8 mouse cellular contexts compared by ENCODE assay signal in the genomic region with DNA sequence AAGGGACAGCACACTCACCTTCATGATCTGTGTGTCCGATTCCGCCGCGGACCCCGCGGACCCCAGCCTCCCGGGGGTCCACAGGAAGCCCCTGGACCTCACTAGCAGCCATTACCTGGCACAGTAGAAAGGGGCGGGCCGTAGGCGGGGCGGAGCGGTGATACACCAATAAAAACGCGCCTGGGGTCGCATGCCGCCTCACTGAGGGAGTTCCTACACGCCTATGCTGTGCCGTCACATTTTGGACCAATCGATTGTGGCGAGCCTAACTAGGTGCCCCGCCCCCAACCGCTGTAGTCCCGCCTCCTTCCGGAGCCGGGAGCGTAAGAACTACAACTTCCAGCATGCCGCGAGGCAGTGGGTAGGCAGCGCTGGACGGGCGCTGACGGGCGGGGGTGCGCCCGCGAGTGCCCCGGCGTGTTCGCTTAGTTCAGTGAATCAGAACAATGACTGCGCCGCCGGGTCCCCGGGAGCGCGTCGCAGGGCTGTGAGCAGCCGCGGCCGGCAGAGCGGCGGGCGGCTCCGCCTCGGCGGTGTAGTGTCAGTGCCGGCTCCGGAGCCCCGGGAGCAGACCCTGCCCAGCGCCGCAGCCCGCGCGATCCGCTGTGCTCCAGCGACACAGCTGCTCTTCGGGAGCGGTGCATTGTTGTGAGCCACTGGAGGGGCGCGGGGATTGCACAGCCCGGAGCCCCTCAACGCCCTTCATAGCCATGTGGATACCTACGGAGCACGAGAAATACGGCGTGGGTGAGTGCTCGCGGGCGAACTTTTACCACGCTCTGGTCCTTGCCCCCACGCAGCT. TPM values are rescaled to one million over a fixed set of nuclear protein-coding genes. Genes with fewer than 3 reads are reported as not detected.
DNase-seq lines count a peak whose midpoint lies in the region; ATAC-seq and TF ChIP-seq lines count a peak whose summit lies in the region.

Gene Zfp277, minus strand, starts transcription at position 255 of the 802 bp plus-strand sequence.
Gene Dock4, plus strand, starts transcription at position 305 of the 802 bp plus-strand sequence.

- peaks cover 21% of the 10 kb centered on the region for H3K4me1 ChIP-seq in erythroblast, embryonic 14.5 days (ENCODE audit: control insufficient read depth)
- peaks cover 4% of the 10 kb centered on the region for H3K4me1 ChIP-seq in heart, embryonic 11.5 days (ENCODE audit: control insufficient read depth, insufficient read depth, low read length)
- peaks cover 36% of the 10 kb centered on the region for H3K4me1 ChIP-seq in kidney, embryonic 16.5 days (ENCODE audit: insufficient read depth, low read length)
- H3K4me1 ChIP-seq in liver, adult 2 months (ENCODE audit: control insufficient read depth, insufficient read depth, low read length): peaks cover 4% of the 10 kb centered on the region

- H3K4me3 ChIP-seq in C2C12 (ENCODE audit: insufficient read depth, poor library complexity, severe bottlenecking) (peak within 1 kb of the TSS; percentile 87), myocyte (peak within 1 kb of the TSS; percentile 67)
- peak within 1 kb of the TSS; percentile 80 for H3K4me3 ChIP-seq in erythroblast, embryonic 14.5 days (replicated peaks)
- peak within 1 kb of the TSS; percentile 91 for H3K4me3 ChIP-seq in heart, embryonic 11.5 days (ENCODE audit: low read depth, low read length)
- peak within 1 kb of the TSS; percentile 93 for H3K4me3 ChIP-seq in kidney, embryonic 16.5 days (ENCODE audit: low read length)
- peak within 1 kb of the TSS; percentile 90 for H3K4me3 ChIP-seq in liver, adult 2 months (ENCODE audit: insufficient read depth, low read depth, low read length)

- under 1% methylated on average over 78 of the region's 80 CpGs for WGBS in heart, embryonic 11.5 days (ENCODE audit: insufficient replicate concordance)
- under 1% methylated on average over 79 of the region's 80 CpGs for WGBS in kidney, embryonic 16.5 days
- under 1% methylated on average over 80 of the region's 80 CpGs for WGBS in liver, adult 2 months

- H3K36me3 ChIP-seq in C2C12 (ENCODE audit: control insufficient read depth, insufficient read depth) (no peaks in the 10 kb centered on the region), myocyte (ENCODE audit: control insufficient read depth, insufficient read depth) (no peaks in the 10 kb centered on the region)
- H3K36me3 ChIP-seq in erythroblast, embryonic 14.5 days (ENCODE audit: control insufficient read depth): no peaks in the 10 kb centered on the region
- no peaks in the 10 kb centered on the region for H3K36me3 ChIP-seq in heart, embryonic 11.5 days (ENCODE audit: control insufficient read depth, insufficient read depth, low read length)
- H3K36me3 ChIP-seq in kidney, embryonic 16.5 days (ENCODE audit: insufficient read depth, low read length): no peaks in the 10 kb centered on the region
- no peaks in the 10 kb centered on the region for H3K36me3 ChIP-seq in liver, adult 2 months (ENCODE audit: control insufficient read depth, insufficient read depth, low read length)
- H3K36me3 ChIP-seq in splenic B cell, adult 2 months (ENCODE audit: control insufficient read depth, insufficient read depth, low read length, poor library complexity, severe bottlenecking): no peaks in the 10 kb centered on the region

- H3K79me3 ChIP-seq in C2C12 (ENCODE audit: low read depth): peaks cover 2% of the 10 kb centered on the region

- ATAC-seq in heart, embryonic 11.5 days (replicated peaks; ENCODE audit: insufficient number of reproducible peaks, low FRiP score, low TSS enrichment): peak; percentile 99
- ATAC-seq in kidney, embryonic 16.5 days (ENCODE audit: low FRiP score, low TSS enrichment): peak; percentile 99

- H3ac ChIP-seq in C2C12 (ENCODE audit: control insufficient read depth, insufficient read length, low read depth) (peak within 1 kb of the TSS; percentile 93), myocyte (ENCODE audit: control insufficient read depth, insufficient read length) (peak within 1 kb of the TSS; percentile 47)

- no peak for TF ChIP-seq CTCF in C2C12 (IDR thresholded peaks at IDR 0.05; ENCODE audit: control insufficient read depth, insufficient read depth, insufficient read length)
- no peak for TF ChIP-seq CTCF in brain, embryonic 14.5 days (IDR thresholded peaks at IDR 0.05; ENCODE audit: borderline replicate concordance, extremely low read depth, insufficient read depth, insufficient read length)
- 0 out of 2 replicates have a peak, but pooled peaks have one; percentile 3 for TF ChIP-seq CTCF in liver, adult 2 months (IDR thresholded peaks at IDR 0.05; ENCODE audit: low read depth, low read length)

- peak; percentile 100 for DNase-seq in brain, embryonic 14.5 days (ENCODE audit: low read depth)
- peak; percentile 96 for DNase-seq in liver, adult 2 months (ENCODE audit: extremely low read depth, low read depth, low spot score)
- peak; percentile 99 for DNase-seq in splenic B cell, adult 2 months (ENCODE audit: low read depth, low spot score)

- peaks cover 6% of the 10 kb centered on the region; the same call in 1 of the 2 replicates for H3K9me3 ChIP-seq in erythroblast, embryonic 14.5 days (ENCODE audit: control insufficient read depth, low read length)
- no peaks in the 10 kb centered on the region for H3K9me3 ChIP-seq in heart, embryonic 11.5 days (replicated peaks; ENCODE audit: control insufficient read depth, low read length)
- H3K9me3 ChIP-seq in kidney, embryonic 16.5 days (ENCODE audit: low read length): no peaks in the 10 kb centered on the region

- peak within 1 kb of the TSS; percentile 86 for H3K4me2 ChIP-seq in heart, embryonic 11.5 days
- peak within 1 kb of the TSS; percentile 85 for H3K4me2 ChIP-seq in kidney, embryonic 16.5 days (replicated peaks; ENCODE audit: low read depth, low read length)
- H3K4me2 ChIP-seq in myocyte (ENCODE audit: low read depth): peak within 1 kb of the TSS; percentile 89

- no peaks in the 10 kb centered on the region for H3K79me2 ChIP-seq in C2C12 (ENCODE audit: control insufficient read depth, insufficient read depth)
- H3K79me2 ChIP-seq in liver, adult 2 months (ENCODE audit: control insufficient read depth, insufficient read depth, low read length): peaks cover 20% of the 10 kb centered on the region; the same call in 1 of the 2 replicates
- H3K79me2 ChIP-seq in myocyte (ENCODE audit: control insufficient read depth, insufficient read depth): peaks cover 4% of the 10 kb centered on the region

- TF ChIP-seq POLR2A in brain, embryonic 14.5 days (IDR thresholded peaks at IDR 0.05; ENCODE audit: borderline replicate concordance, extremely low read depth, insufficient read depth, insufficient read length, poor library complexity, severe bottlenecking): peak; percentile 94
- peak; percentile 81; the same call in 1 of the 2 replicates for TF ChIP-seq POLR2A in liver, adult 2 months (IDR thresholded peaks at IDR 0.05; ENCODE audit: extremely low read depth, insufficient read depth, low read length)
- TF ChIP-seq POLR2A in myocyte (IDR thresholded peaks at IDR 0.05; ENCODE audit: insufficient read length, low read depth): peak; percentile 70

- H3K27ac ChIP-seq in heart, embryonic 11.5 days (ENCODE audit: low read depth, low read length): peak within 1 kb of the TSS; percentile 71
- peak within 1 kb of the TSS; percentile 79 for H3K27ac ChIP-seq in kidney, embryonic 16.5 days (ENCODE audit: low read length)
- peak within 1 kb of the TSS; percentile 92 for H3K27ac ChIP-seq in liver, adult 2 months (replicated peaks; ENCODE audit: insufficient read depth, low read depth, low read length)

- no peaks in the 10 kb centered on the region for H3K27me3 ChIP-seq in C2C12 (ENCODE audit: control insufficient read depth, insufficient read depth, insufficient read length)
- H3K27me3 ChIP-seq in erythroblast, embryonic 14.5 days (ENCODE audit: control insufficient read depth): peaks cover 54% of the 10 kb centered on the region
- no peaks in the 10 kb centered on the region for H3K27me3 ChIP-seq in heart, embryonic 11.5 days (ENCODE audit: control insufficient read depth, insufficient read depth, low read length)
- H3K27me3 ChIP-seq in kidney, embryonic 16.5 days (ENCODE audit: insufficient read depth, low read length): no peaks in the 10 kb centered on the region
- no peaks in the 10 kb centered on the region for H3K27me3 ChIP-seq in liver, adult 2 months (ENCODE audit: control insufficient read depth, insufficient read depth, low read length)
- H3K27me3 ChIP-seq in myocyte (ENCODE audit: control insufficient read depth, insufficient read depth, insufficient read length): no peaks in the 10 kb centered on the region
- H3K27me3 ChIP-seq in splenic B cell, adult 2 months (ENCODE audit: control insufficient read depth, insufficient read depth, low read length, poor library complexity, severe bottlenecking): no peaks in the 10 kb centered on the region

- peak within 1 kb of the TSS; percentile 84 for H3K9ac ChIP-seq in heart, embryonic 11.5 days (ENCODE audit: low read depth, low read length)
- H3K9ac ChIP-seq in kidney, embryonic 16.5 days (replicated peaks; ENCODE audit: low read length): peak within 1 kb of the TSS; percentile 87
- H3K9ac ChIP-seq in liver, adult 2 months (ENCODE audit: low read depth, low read length): peak within 1 kb of the TSS; percentile 91

TF ChIP-seq in C2C12, 6 proteins besides CTCF, POLR2A, EP300 and RAD21:
- TF ChIP-seq FOSL1 (IDR thresholded peaks at IDR 0.05; ENCODE audit: insufficient read depth, low read length, poor library complexity, severe bottlenecking): no peak
- TF ChIP-seq MAX (IDR thresholded peaks at IDR 0.05): peak; percentile 60

TF ChIP-seq in myocyte, 11 proteins besides CTCF, POLR2A, EP300 and RAD21 (continues in another document):
- TF ChIP-seq SRF (IDR thresholded peaks at IDR 0.05; ENCODE audit: control insufficient read depth, insufficient read length, low read depth): peak; percentile 52

RNA-seq across cellular contexts. Expression of gene Zfp277, which starts in this region (rescaled TPM):
- polyA plus RNA-seq in C2C12 (2012; fragmentation: generic; extraction: Trizol) (8.0 TPM), myocyte (2012; fragmentation: generic; extraction: Trizol) (12.0 TPM)
- 17.7 and 18.7 TPM in 2 replicates for polyA plus RNA-seq in brain, embryonic 14.5 days (2012; rRNA removed)
- 0.03 and 0.08 TPM in 2 replicates for polyA plus RNA-seq in erythroblast, embryonic 14.5 days (2012)
- 32.4 and 35.8 TPM in 2 replicates for polyA plus RNA-seq in heart, embryonic 11.5 days (2014; fragmentation: Nextera tagmentation; extraction: Ambion mirVana)
- 42.4 and 42.8 TPM in 2 replicates for polyA plus RNA-seq in kidney, embryonic 16.5 days (2015; fragmentation: Nextera tagmentation; extraction: Ambion mirVana)
- 10.9 and 14.0 TPM in 2 replicates for total RNA-seq in liver, adult 2 months (2014; rRNA removed)
- 2.8 and 3.3 TPM in 2 replicates for polyA plus RNA-seq in liver, adult 2 months (2012; rRNA removed)

RNA-seq across cellular contexts. Expression of gene Dock4, which starts in this region (rescaled TPM):
- polyA plus RNA-seq in C2C12 (2012; fragmentation: generic; extraction: Trizol) (0.80 TPM), myocyte (2012; fragmentation: generic; extraction: Trizol) (0.73 TPM)
- polyA plus RNA-seq in brain, embryonic 14.5 days (2012; rRNA removed): 25.8 and 29.5 TPM in 2 replicates
- polyA plus RNA-seq in erythroblast, embryonic 14.5 days (2012): 0.04 and 0.05 TPM in 2 replicates
- polyA plus RNA-seq in heart, embryonic 11.5 days (2014; fragmentation: Nextera tagmentation; extraction: Ambion mirVana): 6.1 and 8.1 TPM in 2 replicates
- polyA plus RNA-seq in kidney, embryonic 16.5 days (2015; fragmentation: Nextera tagmentation; extraction: Ambion mirVana): 13.3 and 18.4 TPM in 2 replicates
- 21.5 and 26.8 TPM in 2 replicates for total RNA-seq in liver, adult 2 months (2014; rRNA removed)
- 5.8 and 5.9 TPM in 2 replicates for polyA plus RNA-seq in liver, adult 2 months (2012; rRNA removed)

Comparison
In these comparisons a context has a peak if more than half of its experiments do, and no peak if none do; other contexts are left out.
1. Peak in every context shown above with its lines: DNase-seq, ATAC-seq, H3K4me3 ChIP-seq and H3K27ac ChIP-seq.